In genomic region chr4:100232541-100232940, GRCm38 (mm10) we compare ENCODE assay signal across 29 mouse cellular contexts.
DNase-seq lines count a peak whose midpoint lies in the region; ATAC-seq and TF ChIP-seq lines count a peak whose summit lies in the region.
"Had no signal": no experiment of that assay in that cellular context is flagged by ENCODE, and none has a peak within 500 bp of the region (broad histone marks: within the 10 kb centered on the region; RNA-seq: fewer than 3 reads in every experiment).

No protein-coding gene starts in this region.

- no peaks in the 10 kb centered on the region for H3K27me3 ChIP-seq in heart, embryonic 16.5 days (ENCODE audit: control insufficient read depth, insufficient read depth, low read length)
- H3K27me3 ChIP-seq in heart, adult 2 months (ENCODE audit: control insufficient read depth, insufficient read depth, low read length), result no peaks in the 10 kb centered on the region
- H3K27me3 ChIP-seq: forebrain, embryonic 13.5 days; hindbrain, embryonic 15.5 days; limb, embryonic 15.5 days; liver, embryonic 13.5 days; midbrain, embryonic 15.5 days had no signal

- no peak overlapping the region for H3K4me2 ChIP-seq in heart, embryonic 16.5 days (ENCODE audit: low read depth, low read length)
- H3K4me2 ChIP-seq: forebrain, embryonic 13.5 days; hindbrain, embryonic 15.5 days; limb, embryonic 15.5 days; liver, embryonic 13.5 days; midbrain, embryonic 15.5 days had no signal

- intact Hi-C loops in heart, adult 2 months (cut with DNase I), result no loop called here

- H3K36me3 ChIP-seq in heart, embryonic 16.5 days (ENCODE audit: control insufficient read depth, insufficient read depth), result no peaks in the 10 kb centered on the region
- H3K36me3 ChIP-seq in heart, adult 2 months (ENCODE audit: control insufficient read depth, insufficient read depth, low read length), result peaks cover 9% of the 10 kb centered on the region
- H3K36me3 ChIP-seq: hindbrain, embryonic 10.5 days; hindbrain, embryonic 15.5 days; limb, embryonic 10.5 days; limb, embryonic 15.5 days; liver, embryonic 13.5 days; midbrain, embryonic 10.5 days; midbrain, embryonic 15.5 days had no signal

- peak overlapping the region; percentile 26; the same call in 1 of the 2 replicates for H3K27ac ChIP-seq in heart, embryonic 16.5 days (ENCODE audit: low read length)
- no peak overlapping the region for H3K27ac ChIP-seq in heart, adult 2 months
- H3K27ac ChIP-seq: forebrain, embryonic 13.5 days; hindbrain, embryonic 10.5 days; hindbrain, embryonic 15.5 days; limb, embryonic 10.5 days; limb, embryonic 15.5 days; liver, embryonic 13.5 days; midbrain, embryonic 10.5 days; midbrain, embryonic 15.5 days; stomach, postnatal 0 days had no signal

- H3K9me3 ChIP-seq in heart, embryonic 16.5 days (replicated peaks; ENCODE audit: control insufficient read depth, low read length), result no peaks in the 10 kb centered on the region
- H3K9me3 ChIP-seq: forebrain, embryonic 13.5 days; hindbrain, embryonic 10.5 days; hindbrain, embryonic 15.5 days; limb, embryonic 10.5 days; limb, embryonic 15.5 days; liver, embryonic 13.5 days; midbrain, embryonic 10.5 days; midbrain, embryonic 15.5 days had no signal

- no peak for DNase-seq in heart, adult 2 months
- DNase-seq in large intestine, adult 2 months (ENCODE audit: low read depth, low spot score), result peak; percentile 38
- DNase-seq in kidney, adult 8-10 months, result no peak
- DNase-seq in spleen, adult 12 weeks (ENCODE audit: low spot score), result no peak
- DNase-seq in cerebellum, adult 9-10 months, result no peak
- DNase-seq: cerebellum, adult 2 months; cerebellum, postnatal 25 days; gastrocnemius, postnatal 14 days; heart, postnatal 10 days; kidney, postnatal 36 days; liver, embryonic 13.5 days; lung, adult 18-20 months; right cerebral cortex, postnatal 25 days; spleen, adult 18-20 months; thymus, adult 18-20 months; thymus, postnatal 25 days had no signal

- H3K9ac ChIP-seq in heart, embryonic 16.5 days (ENCODE audit: low read length), result no peak overlapping the region
- H3K9ac ChIP-seq in heart, adult 2 months (ENCODE audit: low read depth, low read length), result no peak overlapping the region
- H3K9ac ChIP-seq: forebrain, embryonic 13.5 days; hindbrain, embryonic 15.5 days; limb, embryonic 15.5 days; liver, embryonic 13.5 days; midbrain, embryonic 15.5 days had no signal

- WGBS in heart, embryonic 16.5 days, result 70% methylated on average over 7 of the region's 7 CpGs
- WGBS in heart, adult 2 months, result 63% methylated on average over 7 of the region's 7 CpGs
- WGBS in large intestine, adult 2 months, result 36% methylated on average over 7 of the region's 7 CpGs

- no peak for TF ChIP-seq CTCF in heart, adult 2 months (IDR thresholded peaks at IDR 0.05)

- no peak overlapping the region for H3K4me3 ChIP-seq in heart, embryonic 16.5 days (ENCODE audit: low read length)
- no peak overlapping the region for H3K4me3 ChIP-seq in heart, adult 2 months
- H3K4me3 ChIP-seq: forebrain, embryonic 13.5 days; hindbrain, embryonic 10.5 days; hindbrain, embryonic 15.5 days; limb, embryonic 10.5 days; limb, embryonic 15.5 days; liver, embryonic 13.5 days; midbrain, embryonic 10.5 days; midbrain, embryonic 15.5 days had no signal

- no peak for ATAC-seq in heart, embryonic 16.5 days (replicated peaks; ENCODE audit: extremely low read depth, insufficient read depth, low FRiP score)
- peak; percentile 23 to 61; a peak in 2 of 4 replicates for ATAC-seq in hematopoietic stem cell, adult 5-6 weeks (replicated peaks in 1 of 2; ENCODE audit: insufficient read depth in 1 of 2, low FRiP score in 2 of 2, low TSS enrichment in 1 of 2, low read depth in 1 of 2, poor library complexity in 2 of 2, severe bottlenecking in 2 of 2)
- ATAC-seq: activated CD4-positive, CD25-positive, alpha-beta regulatory T cell, adult 4 months; forebrain, embryonic 13.5 days; inflammation-experienced regulatory T-cells, adult 6 months; lung, postnatal 0 days; midbrain, embryonic 15.5 days had no signal

- H3K4me1 ChIP-seq in heart, embryonic 16.5 days (ENCODE audit: control insufficient read depth, insufficient read depth, low read length), result peaks cover 44% of the 10 kb centered on the region
- peaks cover 6% of the 10 kb centered on the region for H3K4me1 ChIP-seq in heart, adult 2 months (ENCODE audit: control insufficient read depth, insufficient read depth, low read length)
- H3K4me1 ChIP-seq: forebrain, embryonic 13.5 days; hindbrain, embryonic 15.5 days; midbrain, embryonic 10.5 days; midbrain, embryonic 15.5 days had no signal

- TF ChIP-seq POLR2A in heart, adult 2 months (IDR thresholded peaks at IDR 0.05; ENCODE audit: insufficient read depth, low read depth, low read length), result no peak

- no peak for TF ChIP-seq EP300 in heart, adult 2 months (IDR thresholded peaks at IDR 0.05; ENCODE audit: insufficient read depth, low read depth, low read length)

- H3K79me2 ChIP-seq in heart, adult 2 months (replicated peaks; ENCODE audit: control insufficient read depth, insufficient read depth, low read length), result no peaks in the 10 kb centered on the region
